Mouse (Mus musculus): ENCODE results near the gene Ebf1.

GRCm38 (mm10) chr11:44695416-44695815 is 78.3 kb downstream of the Ebf1 start:
- TF ChIP-seq POLR2A (IDR thresholded peaks at IDR 0.05; ENCODE audit: control insufficient read depth, low read depth, low read length) (no peak), CTCF (IDR thresholded peaks at IDR 0.05; ENCODE audit: control insufficient read depth, insufficient read depth, insufficient replicate concordance, low read depth, low read length) (no peak)
